Mouse (Mus musculus): ENCODE measurements around the gene Fcna.
A peak's percentile ranks its signal among the peaks of the same experiment; 100 is the strongest.

Fcna gene

DNA sequence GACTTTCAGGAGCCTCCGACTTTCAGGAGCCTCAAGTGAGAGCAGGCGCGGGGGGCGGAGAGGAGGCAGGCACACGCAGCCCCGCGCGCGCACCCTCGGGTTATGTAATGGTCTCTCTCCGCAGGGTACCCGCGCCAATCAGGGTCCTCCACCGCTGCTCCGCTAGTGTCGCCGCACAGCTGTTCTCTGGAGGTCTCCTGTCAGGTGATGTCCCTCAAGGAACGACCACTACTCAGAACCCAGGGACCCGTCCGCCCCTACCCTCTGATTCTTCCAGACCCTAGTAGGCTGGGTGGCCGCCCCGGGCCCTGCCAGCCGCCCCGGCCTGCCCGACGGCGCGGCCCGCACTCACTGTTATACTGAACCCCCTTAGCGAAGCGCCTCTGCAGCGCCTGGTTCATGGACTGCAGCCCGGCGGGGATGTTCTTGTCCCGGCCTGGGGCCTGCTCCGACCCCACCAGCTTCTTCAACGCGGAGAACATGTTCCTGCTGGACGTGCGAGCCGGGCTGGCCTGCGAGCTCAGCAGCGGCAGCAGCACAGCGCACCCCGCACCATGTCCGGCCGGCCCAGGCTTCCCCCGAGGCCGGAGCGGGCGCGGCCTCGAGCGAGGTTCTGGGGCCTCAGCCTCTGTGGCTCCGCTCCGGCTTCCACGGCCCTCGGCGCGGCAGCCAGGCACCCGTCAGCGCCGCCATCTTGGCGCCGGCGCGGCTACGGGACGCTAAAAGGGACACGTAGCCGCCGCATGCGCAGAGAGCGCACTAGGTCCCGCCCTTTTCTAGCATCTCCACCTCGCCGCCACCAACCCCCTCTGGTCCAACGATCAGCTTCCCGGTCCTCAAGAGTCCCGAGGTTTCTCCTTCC lies 19.8 kb downstream of the Fcna start, which contains the start of gene Rabl6:
Gene Rabl6, minus strand, starts transcription at position 761 of the 862 bp plus-strand sequence.
- DNase-seq: peak; percentile 88

DNA sequence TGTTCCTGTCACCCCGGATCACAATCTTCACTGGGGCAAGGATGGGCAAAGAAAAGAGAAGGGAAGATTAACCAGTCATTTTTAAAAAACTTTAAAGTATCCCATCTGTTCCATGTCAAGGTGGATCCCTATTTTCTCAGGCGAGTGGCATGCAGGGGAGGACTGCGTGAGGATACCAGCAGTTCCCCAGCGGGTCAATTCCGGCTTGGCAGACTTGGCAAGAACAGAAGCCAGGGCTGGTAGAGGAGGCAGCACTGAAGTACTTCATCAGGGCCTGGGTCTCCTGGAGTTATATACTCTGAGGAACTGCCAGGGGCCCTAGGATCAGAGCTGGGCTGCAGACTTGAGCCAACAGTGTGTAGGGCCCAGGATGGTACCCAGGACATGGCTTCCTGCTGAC lies 25.3 kb downstream of the Fcna start:
- no peak for DNase-seq

DNA sequence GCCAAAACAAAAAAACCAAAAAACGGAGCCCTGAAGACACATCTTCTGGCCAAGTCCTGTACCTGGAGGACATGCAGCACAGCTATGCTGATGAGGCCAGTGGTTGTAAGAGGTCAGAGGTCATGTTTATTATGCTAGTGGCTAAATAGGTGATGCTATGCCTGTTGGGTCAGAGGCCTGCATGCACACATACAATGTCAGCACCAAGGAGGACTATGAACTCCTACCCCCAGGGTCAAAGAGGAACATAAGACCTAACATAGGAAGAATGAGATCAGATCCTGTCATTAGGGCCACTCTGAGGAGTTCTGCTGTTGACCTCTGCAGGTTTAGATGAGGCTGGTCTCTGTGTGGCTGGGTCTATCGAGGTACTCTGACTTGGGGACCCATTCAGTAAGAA lies 27.8 kb downstream of the Fcna start:
- DNase-seq: no peak

DNA sequence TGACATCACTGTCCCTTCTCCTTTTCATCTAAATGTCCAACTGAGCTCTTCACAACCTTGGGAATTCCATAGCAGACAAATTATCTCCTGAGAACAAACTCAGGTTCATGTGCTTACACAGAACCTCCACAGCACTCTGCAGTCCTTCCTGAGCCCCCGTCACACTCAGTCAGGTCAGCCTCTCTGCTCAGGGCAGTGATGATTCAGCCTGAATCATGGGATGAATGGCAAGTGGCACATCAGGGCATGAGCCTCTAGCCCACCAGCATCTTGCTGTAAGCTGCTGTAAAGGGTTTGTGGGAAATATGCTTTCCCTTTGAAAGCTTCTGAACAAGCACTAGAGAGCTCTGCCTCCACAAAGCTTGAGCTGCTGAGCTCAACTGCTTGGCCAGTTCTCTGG lies 29.1 kb downstream of the Fcna start:
- no peak for DNase-seq

DNA sequence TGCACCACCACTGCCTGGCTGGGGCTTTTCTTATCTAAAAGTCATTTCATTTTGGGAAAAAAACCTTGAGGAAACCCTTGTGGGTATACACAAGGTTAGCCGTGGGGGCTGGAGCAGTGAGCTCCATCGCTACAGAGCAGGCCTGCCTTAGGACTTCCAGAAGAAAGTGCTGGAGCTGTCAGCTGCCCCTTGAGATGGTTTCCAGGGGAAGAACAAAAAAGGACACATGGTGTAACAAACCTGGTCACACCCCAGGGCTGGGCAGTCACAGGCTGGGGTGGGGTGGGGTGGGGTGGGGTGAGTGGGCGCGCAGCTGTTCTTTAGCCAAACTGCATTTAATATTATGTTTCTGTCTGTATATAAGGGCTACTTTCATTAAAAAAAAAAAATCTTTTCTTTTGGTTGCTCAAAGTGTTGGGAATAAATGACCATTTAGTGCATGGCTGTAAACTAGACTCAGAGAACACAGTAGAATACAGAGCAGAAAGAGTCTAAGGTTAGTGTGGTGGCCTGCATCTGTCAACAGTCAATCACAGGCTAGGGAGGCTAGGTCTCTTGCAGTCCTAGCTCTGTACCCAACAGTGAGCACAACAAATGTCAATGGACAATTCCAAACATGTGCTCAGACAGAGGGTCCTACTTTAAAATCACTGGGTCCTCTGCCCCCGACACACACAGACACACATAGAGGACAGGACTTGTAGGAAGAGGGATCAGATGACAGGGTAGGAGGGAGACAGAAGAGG lies 30.9 kb downstream of the Fcna start:
- no peak for DNase-seq

DNA sequence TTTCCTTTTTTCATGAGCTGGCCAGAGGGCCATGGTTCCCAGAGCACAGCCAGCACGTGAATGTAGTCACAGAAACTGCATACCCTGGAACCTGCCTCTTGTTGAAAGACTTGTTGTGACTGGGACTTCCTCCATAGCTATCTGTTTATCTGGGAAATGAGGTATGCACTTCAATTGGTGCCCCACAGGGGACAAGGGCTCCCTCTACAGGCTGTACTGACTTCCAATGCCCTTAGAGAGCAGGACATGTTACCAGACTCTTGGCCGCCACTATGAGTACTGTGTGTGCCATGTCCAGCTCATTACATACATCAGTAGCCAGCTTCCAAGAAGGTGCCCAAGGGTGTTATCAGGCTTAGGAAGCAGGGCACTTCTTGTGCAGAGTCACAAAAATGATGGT lies 36.0 kb downstream of the Fcna start:
- no peak for DNase-seq

DNA sequence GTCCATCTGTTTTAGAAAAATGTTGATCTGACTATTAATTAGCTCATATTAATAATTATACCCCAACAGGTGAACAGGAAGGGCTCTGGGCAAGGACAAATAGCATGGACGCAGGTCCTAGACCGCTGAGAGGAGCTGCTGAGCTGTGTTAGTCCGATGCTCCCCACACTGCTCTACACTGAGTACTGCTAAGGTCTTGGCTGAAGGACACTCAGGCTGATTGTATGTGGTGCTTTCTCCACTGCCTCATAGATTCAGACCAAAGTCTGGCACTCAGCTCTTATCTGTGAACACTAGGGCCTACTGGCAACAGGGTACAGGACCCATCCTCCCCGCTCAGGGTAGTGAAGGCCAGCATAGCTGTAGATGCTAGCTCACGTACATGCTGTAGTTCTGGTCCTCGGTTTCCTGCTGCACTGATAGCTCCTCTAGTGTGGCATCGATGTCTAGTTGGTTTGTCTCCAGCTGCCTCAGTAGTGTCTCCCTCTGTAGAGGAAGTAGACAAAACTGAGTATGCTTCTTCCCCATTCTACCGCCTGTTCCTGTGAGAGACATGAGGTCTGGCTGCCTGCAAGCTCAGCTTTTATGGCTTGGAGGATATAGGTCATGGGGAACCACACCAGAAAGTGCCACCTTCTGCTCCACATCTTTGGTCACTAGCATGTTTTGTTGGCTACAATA lies 39.5 kb downstream of the Fcna start:
- DNase-seq: no peak

DNA sequence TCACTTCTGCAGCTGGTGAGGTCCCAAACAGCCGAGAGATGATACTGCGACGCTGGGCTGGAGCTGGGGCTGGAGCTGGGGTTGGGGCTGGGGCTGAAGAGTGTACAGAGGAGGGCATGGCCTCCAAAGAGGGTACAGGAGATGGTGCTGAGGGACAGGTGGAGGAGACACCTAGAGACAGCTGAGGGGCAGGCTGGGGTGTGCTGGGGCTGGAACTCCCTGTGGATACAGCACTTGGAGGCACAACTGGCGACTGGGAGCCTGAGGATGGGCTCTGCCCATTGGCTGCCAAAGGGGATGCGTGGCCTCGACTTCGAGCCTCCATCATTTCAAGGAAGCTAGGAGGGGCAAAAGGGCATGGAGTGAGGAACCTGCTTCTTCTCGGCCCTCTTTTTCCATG lies 40.5 kb downstream of the Fcna start:
- no peak for DNase-seq

DNA sequence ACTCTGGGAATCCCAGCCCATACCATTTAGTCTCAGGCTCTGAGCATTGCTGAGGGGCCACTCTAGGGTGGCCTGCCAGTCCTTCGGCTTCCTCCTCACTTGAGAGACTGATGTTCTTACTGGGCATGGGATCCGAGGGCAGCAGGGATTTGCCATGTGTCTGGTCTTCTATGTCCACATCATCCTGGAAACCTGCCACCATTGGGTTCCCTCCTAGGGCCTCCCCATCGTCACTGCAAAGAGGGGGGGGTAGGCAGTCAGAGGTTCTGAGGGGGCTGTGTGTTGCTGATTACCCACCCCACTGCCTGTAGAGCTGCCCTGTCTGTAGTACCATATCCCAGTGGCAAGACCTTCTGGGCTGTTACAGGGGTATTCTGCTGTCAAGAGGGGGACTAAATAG lies 42.2 kb downstream of the Fcna start:
- no peak for DNase-seq

DNA sequence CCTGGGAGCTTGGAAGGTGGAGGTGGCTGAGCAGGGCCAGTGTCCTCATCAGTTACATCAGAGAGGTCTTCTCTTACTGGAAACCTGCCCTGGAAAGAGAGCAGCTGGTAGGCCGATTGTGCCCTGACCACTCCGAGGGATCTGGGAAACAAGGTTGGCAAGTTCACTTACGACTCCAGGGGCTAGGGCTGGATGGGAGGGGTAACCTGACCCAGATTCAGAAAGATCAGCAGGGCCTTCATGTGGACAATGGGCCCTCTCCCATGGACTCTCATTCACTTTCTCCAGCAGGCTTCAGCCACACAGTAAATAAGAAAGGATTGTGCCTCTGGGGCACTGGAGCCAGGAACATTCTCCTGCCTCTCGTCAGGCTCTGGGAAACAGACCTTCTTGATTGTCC lies 43.0 kb downstream of the Fcna start:
- no peak for DNase-seq

DNA sequence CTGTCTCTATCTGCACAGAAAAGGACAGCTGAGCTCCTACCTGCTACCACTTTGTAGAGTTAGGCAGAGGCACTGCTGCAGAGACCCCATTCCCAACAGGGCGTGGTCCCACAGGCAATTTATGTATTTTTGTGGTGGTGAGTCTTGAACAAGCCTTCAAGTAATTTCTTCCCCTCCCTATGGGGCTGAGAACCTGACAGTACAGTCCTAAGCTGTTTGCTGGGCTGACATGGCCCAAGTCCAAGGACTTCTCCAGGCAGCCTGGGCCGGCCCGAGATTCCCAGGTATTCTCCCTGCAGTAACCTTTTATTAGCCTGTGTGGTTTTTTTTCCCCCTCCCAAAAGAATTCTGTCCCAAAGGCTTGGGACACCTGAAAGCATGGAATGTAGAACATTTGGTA lies 43.7 kb downstream of the Fcna start:
- no peak for DNase-seq

DNA sequence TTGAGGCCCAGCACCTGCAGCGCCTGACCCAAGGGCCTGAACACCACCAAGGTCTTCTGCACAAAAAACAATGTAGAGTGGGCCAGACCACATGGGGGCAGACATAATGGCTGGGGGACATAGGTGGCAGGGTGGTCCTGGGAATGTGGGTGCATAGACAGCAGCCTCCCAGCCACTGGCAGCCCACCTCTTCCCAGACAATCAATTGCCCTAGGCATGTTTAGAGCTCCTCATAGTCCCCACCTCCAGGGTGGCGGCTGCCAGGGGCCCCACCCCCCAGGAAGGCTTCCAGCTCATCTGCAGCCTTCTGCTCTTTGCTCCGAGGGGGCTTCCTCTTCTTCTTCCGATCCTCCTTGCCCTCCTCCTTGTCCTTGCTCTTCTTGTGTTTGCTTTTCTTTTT lies 44.3 kb downstream of the Fcna start:
- no peak for DNase-seq

DNA sequence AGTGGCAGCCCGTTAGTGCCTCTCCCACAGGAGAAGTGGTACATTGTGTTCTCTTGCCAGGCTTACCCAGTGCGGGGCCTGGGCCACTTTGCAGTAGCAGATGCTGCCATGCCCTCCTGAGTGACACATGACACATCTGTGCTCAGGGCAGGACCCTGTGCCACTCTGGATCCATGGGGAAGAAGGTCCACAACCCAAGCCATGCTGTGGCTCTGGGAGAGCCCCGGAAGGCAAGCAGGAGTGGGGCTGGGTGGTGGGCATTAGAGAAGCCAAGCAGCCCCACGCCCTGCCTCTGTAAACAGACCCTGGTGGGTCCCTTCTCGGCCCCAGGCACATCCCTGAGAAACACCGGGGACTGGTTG lies 44.7 kb downstream of the Fcna start:
- DNase-seq: no peak

DNA sequence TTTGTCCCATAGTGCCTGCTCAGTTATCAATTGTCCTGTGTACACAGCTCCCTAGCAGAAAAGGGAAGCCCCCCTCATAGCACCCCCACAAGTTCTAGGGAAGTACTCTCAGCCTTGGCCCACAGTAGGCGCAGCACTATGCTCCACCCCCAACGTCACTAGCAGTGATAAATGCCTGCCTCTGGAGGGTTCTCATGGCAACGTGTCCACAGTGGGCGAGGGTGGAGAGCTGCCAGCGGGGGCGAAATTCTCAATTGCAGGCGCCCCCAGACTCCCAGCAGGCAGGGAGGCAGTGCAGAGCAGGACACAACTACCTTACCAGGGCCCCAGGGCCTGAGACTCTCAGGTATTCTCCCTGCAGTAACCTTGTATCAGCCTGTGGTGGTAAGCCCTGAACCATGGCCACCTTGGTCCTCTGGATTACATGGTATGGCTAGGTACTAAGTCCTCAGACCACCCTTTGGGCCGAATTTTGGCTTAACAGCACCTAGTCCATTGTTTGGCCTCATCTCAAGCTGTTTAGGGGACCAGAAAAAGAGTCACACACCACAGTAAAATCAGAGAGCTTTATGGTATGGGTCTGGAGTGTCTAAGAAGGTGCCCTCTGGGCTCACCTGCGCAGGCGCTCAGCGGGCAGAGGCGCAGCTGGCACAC lies 45.2 kb downstream of the Fcna start:
- DNase-seq: peak; percentile 75

DNA sequence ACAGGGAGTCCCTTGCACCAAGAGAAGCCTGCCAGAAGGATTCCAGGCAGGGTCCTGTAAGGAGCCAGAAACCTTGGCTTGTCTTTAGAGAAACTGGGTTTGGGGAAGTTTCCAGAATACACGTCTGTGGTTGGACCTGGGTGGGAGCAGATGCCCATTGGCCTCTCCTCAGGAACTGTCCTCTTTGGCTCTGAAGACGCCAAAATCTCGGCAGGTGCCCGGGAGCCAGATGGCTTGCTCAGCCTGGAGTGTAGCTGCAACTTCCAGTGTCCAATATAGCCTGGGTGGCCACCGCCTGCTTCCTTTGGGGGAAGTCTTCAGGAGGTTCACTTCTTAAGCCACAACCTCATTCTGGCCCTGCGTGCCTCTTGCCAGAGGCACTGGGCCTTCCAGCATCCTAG lies 45.9 kb downstream of the Fcna start:
- peak; percentile 40 for DNase-seq

DNA sequence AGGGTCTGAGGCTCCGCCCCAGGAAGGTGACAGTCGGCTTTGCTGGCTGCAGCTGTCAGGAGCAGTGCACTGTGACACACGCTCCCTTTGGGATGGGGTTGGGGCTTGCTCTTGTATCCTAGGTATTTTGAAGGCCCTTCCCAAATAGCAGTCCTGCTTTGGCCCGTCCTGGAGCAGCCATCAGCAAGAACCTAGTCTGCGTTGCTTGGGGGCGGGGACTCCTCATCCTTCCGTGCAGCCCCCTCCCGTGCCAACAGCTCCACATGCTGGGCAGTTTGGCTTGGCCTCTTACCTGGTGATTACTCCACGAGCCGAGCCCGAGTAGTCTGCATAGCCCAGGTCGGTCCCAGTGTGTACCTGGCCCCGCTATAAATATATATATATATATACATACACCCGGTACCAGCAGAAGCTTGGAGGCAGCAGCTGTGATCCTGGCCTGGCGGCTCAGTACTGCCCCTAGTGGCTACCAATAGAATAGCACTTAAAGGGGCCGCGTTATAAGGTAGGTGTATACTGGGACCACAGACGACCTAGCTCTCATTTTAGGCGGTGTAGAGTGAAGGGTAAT lies 46.5 kb downstream of the Fcna start, which contains the start of gene Ajm1:
Gene Ajm1, minus strand, starts transcription at position 464 of the 571 bp plus-strand sequence.
- DNase-seq: peak; percentile 70

DNA sequence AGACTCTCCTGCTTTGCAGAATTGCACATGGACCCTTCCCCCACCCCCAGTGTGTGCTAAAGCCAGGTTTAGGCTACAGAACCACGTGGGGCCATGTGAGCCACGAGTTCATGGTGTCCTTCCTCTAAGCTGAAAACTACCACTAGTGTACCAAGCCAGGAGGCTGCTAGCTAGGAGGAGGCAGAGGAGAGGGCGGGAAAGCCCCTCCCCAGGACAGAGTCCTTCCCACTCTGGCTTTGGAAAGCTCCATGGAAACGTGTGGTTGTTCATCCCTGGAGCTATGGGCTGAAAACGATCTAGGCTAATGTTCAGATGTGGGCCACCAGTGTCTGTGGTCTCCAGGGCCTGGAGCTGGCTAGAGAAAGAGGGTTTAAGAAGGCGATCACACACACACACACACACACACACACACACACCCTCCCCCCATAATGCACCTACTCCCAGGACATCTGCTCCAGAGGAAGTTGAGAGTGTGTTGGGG lies 47.2 kb downstream of the Fcna start:
- DNase-seq: no peak

DNA sequence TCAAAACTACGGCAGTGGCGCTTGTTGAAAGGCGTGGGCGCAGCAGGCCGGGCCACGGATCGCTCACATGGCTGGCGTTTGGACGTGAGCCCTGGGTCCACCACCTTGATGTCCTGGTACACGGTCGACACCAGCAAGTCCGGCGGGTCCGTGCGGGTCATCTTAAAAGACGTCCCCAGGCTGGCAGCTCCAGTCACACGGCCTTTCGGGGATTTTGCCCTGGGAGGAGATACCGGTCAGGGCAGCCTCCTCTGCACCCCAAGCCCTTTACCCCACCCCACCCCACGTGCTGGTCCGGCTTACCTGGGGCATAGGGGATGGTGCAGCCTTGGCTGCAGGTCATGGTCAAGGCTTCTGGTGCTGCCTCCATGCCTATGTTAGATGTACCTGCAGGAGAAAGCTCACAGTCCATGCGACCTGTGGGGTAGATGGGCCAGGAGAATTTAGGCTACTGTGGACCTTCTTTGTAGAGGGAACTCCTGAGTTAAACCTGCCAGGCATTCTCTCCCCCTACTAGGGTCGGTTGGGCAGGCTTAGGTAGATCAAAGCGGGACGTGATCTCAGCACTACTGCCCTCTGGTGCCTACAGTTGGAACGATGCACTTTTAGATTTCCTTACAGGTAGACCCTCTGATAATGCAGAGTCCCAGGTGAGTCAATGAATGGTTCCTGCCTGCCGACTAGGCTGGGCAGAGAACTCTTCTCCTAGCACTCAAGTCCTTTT lies 47.9 kb downstream of the Fcna start:
- DNase-seq: peak; percentile 40

DNA sequence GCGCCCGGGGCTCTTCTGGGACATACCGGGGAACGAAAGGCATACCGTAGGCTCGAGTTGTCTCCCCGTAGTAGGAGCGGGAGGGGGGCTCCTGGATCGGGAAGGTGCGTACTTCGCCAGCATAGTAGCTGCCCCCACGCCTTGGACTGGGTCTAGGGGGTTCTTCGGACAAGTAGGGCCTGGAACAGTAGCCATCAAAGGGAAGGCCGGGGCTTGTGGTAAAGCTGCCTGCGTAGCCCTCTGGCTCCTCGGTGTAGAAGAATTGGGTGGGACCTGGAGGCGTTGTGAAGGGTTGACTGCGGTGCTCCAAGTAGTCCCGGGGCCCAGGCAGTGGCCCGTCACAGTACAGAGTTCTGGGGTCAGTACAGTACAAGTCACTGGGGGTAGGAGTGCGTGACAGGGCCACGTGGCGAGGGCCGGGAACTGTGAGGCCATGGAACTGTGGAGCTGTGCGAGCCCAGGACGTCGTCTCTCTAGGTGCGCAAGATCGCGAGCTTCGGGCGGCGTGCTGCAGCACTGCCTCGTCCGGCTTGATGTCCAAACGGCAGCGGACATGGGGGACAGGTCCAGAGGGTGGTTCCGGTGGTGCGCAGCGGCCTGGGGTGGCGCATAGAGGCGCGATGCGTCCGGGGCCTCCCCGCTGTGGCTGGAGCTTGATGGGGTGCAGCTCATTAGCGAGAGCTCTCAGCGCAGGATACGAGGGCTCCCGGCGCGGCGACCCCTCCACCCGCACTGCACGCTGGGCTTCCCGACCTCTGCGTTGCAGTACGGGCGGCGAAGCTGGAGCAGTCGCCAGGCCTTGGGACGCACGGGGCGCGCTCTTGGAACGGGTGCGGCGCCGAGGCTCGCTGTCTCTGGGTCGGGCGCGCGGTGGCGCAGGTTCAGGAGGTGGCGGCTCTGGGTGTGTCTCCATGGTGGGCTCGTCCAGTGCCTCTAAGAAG lies 48.8 kb downstream of the Fcna start:
- no peak for DNase-seq

DNA sequence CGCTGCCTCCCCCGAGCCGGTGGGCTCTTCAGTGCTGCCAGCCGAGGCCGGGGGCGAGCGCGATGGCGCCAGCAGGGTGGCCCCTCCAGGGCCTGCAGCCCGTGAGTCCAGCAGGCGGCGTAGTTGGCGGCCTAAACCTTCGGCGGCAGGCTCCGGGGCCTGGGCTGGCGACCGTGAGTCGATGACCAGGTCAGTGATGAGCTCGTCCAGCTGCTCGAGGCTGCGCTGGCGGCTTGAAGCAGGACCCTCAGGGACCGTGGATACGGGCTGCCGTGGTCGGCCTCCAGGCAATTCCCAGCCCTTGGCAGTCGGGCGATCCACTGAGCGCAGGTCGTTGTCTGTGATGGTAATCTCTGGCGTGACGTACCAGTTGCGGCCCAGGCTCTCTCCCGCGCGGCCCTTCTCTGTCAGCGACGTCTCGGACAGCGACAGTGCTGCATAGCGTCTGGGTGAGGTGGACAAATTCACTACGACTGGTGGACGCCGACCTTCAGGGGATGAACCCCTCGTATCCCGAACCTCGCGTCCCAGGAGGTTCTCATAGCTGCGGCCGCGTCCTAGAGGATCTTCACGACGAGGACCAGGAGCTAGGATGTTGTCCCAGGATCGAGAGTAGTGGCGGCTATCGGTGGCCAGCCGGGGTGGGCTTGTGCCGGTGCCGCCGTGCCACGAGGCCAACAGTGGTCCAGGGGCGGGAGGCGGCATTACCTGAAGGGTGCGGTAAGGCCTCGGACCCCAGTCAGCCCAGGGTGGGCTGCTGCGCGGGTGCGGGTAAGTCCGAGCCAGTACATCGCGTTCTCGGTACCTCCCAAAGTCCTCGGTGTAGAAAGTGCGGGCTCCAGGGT lies 49.7 kb downstream of the Fcna start:
- no peak for DNase-seq
